Mouse (Mus musculus): ENCODE measurements at regions not wholly inside any gene's neighbourhood (a gene's known extent, or its start where the extent isn't known, plus 50 kb on each side); places are given as distances from the start of the nearest gene placed in this dataset.

- intact Hi-C loops (cut with DNase I) = loop anchor here (5.0 kb wide), 1 partner anchor 99 kb away; no protein-coding TSS in a partner anchor
- H3K4me3 ChIP-seq = no peak overlapping the region
- TF ChIP-seq CTCF (IDR thresholded peaks at IDR 0.05) = no peak
- DNase-seq (ENCODE audit: extremely low spot score in 1 of 2, low spot score in 2 of 2) = no peak
- no peak overlapping the region for H3K27ac ChIP-seq
These were observed 232.7 kb upstream of the Emcn start for GRCm38 (mm10) chr3:137108197-137108596.

- TF ChIP-seq CTCF (IDR thresholded peaks at IDR 0.05) = no peak
- DNase-seq (ENCODE audit: extremely low spot score in 1 of 2, low spot score in 2 of 2) = no peak
- H3K27ac ChIP-seq = no peak overlapping the region
- intact Hi-C loops (cut with DNase I) = loop anchor here (5.0 kb wide), 1 partner anchor 98 kb away; no protein-coding TSS in a partner anchor
- H3K4me3 ChIP-seq = no peak overlapping the region
These were observed 231.1 kb upstream of the Emcn start for GRCm38 (mm10) chr3:137109786-137110185.

GRCm38 (mm10) chr3:137110485-137110884 is 230.4 kb upstream of the Emcn start:
- no peak for TF ChIP-seq CTCF (IDR thresholded peaks at IDR 0.05)
- Histone ChIP-seq H3K4me3 (no peak overlapping the region), H3K27ac (no peak overlapping the region)
- intact Hi-C loops (cut with DNase I) = no loop called here
- peak in 1 of 2 experiments; percentile 47 for DNase-seq (ENCODE audit: extremely low spot score in 1 of 2, low spot score in 2 of 2)

GRCm38 (mm10) chr3:137129967-137130366 is 210.9 kb upstream of the Emcn start:
- intact Hi-C loops (cut with DNase I) = no loop called here
- TF ChIP-seq CTCF (IDR thresholded peaks at IDR 0.05) = no peak
- no peak overlapping the region for H3K27ac ChIP-seq
- DNase-seq (ENCODE audit: extremely low spot score in 1 of 2, low spot score in 2 of 2) = no peak
- no peak overlapping the region for H3K4me3 ChIP-seq

- intact Hi-C loops (cut with DNase I) = no loop called here
- no peak for DNase-seq (ENCODE audit: extremely low spot score in 1 of 2, low spot score in 2 of 2)
- Histone ChIP-seq H3K27ac (no peak overlapping the region), H3K4me3 (no peak overlapping the region)
- TF ChIP-seq CTCF (IDR thresholded peaks at IDR 0.05) = no peak
These were observed 198.8 kb upstream of the Emcn start for GRCm38 (mm10) chr3:137142041-137142440.

GRCm38 (mm10) chr3:137146062-137146461 is 194.8 kb upstream of the Emcn start:
- H3K4me3 ChIP-seq = no peak overlapping the region
- peak; percentile 41 for TF ChIP-seq CTCF (IDR thresholded peaks at IDR 0.05)
- DNase-seq (ENCODE audit: extremely low spot score in 1 of 2, low spot score in 2 of 2) = no peak
- intact Hi-C loops (cut with DNase I) = no loop called here
- no peak overlapping the region for H3K27ac ChIP-seq

- intact Hi-C loops (cut with DNase I) = no loop called here
- Histone ChIP-seq H3K4me3 (no peak overlapping the region), H3K27ac (no peak overlapping the region)
- DNase-seq (ENCODE audit: extremely low spot score in 1 of 2, low spot score in 2 of 2) = no peak
- no peak for TF ChIP-seq CTCF (IDR thresholded peaks at IDR 0.05)
These were observed 193.5 kb upstream of the Emcn start for GRCm38 (mm10) chr3:137147405-137147804.

- intact Hi-C loops (cut with DNase I) = loop anchor here (5.0 kb wide), 1 partner anchor 267 kb away; no protein-coding TSS in a partner anchor
These were observed 190.4 kb upstream of the Emcn start for GRCm38 (mm10) chr3:137150414-137151010.

GRCm38 (mm10) chr3:137151431-137151830 is 189.4 kb upstream of the Emcn start:
- intact Hi-C loops (cut with DNase I) = loop anchor here (5.0 kb wide), 1 partner anchor 266 kb away; no protein-coding TSS in a partner anchor
- DNase-seq (ENCODE audit: extremely low spot score in 1 of 2, low spot score in 2 of 2) = no peak
- TF ChIP-seq CTCF (IDR thresholded peaks at IDR 0.05) = no peak
- Histone ChIP-seq H3K4me3 (no peak overlapping the region), H3K27ac (no peak overlapping the region)

More at GRCm38 (mm10) chr3:137150414-137151010, 190.4 kb upstream of the Emcn start:
- no peak for TF ChIP-seq CTCF (IDR thresholded peaks at IDR 0.05)
- H3K27ac ChIP-seq = no peak overlapping the region
- peak; percentile 31 to 49 for DNase-seq (ENCODE audit: extremely low spot score in 1 of 2, low spot score in 2 of 2)
- no peak overlapping the region for H3K4me3 ChIP-seq

GRCm38 (mm10) chr3:137153234-137153633 is 187.6 kb upstream of the Emcn start:
- no peak overlapping the region for H3K4me3 ChIP-seq
- no peak for DNase-seq (ENCODE audit: extremely low spot score in 1 of 2, low spot score in 2 of 2)
- intact Hi-C loops (cut with DNase I) = loop anchor here (5.0 kb wide), 1 partner anchor 264 kb away; no protein-coding TSS in a partner anchor
- H3K27ac ChIP-seq = no peak overlapping the region
- TF ChIP-seq CTCF (IDR thresholded peaks at IDR 0.05) = no peak

- Histone ChIP-seq H3K4me3 (no peak overlapping the region), H3K27ac (no peak overlapping the region)
- TF ChIP-seq CTCF (IDR thresholded peaks at IDR 0.05) = no peak
- intact Hi-C loops (cut with DNase I) = loop anchor here (5.0 kb wide), 1 partner anchor 263 kb away; no protein-coding TSS in a partner anchor
- DNase-seq (ENCODE audit: extremely low spot score in 1 of 2, low spot score in 2 of 2) = no peak
These were observed 186.4 kb upstream of the Emcn start for GRCm38 (mm10) chr3:137154200-137155042.

- no peak overlapping the region for H3K27ac ChIP-seq
- intact Hi-C loops (cut with DNase I) = no loop called here
- DNase-seq (ENCODE audit: extremely low spot score in 1 of 2, low spot score in 2 of 2) = no peak
- H3K4me3 ChIP-seq = no peak overlapping the region
- TF ChIP-seq CTCF (IDR thresholded peaks at IDR 0.05) = no peak
These were observed 185.8 kb upstream of the Emcn start for GRCm38 (mm10) chr3:137155043-137155404.

Measured in left cerebral cortex, adult 2 months (tissue).